Mouse (Mus musculus) midbrain, embryonic 14.5 days (tissue): ENCODE results near the gene Zscan10. TPM values are rescaled to one million over a fixed set of nuclear protein-coding genes. Genes with fewer than 3 reads are reported as not detected.
A peak's percentile ranks its signal among the peaks of the same experiment; 100 is the strongest.

Source experiments
- ATAC-seq: fragments of 200-750 bp; cut with Nextera tagmentation; 2 replicates; pipeline ENCODE4 v1.8.0; 2017; ENCODE audit warnings: moderate number of reproducible peaks, moderate library complexity; ENCODE audit not compliant: low FRiP score, low TSS enrichment
- DNase-seq: peaks from one replicate; pipeline ENCODE4 v3.0.0-alpha.2; 2015
- H3K27ac ChIP-seq: fragments of 300-500 bp; sonication (generic); replicated peaks from 2 replicates; pipeline ENCODE4 v1.5.1; 2014; ENCODE audit warnings: mild to moderate bottlenecking, low read depth, low read length, moderate library complexity
- H3K27me3 ChIP-seq: fragments of 300-500 bp; sonication (generic); 2 replicates; pipeline ENCODE4 v1.6.1; 2014; ENCODE audit warnings: low read length, control low read depth, mixed read lengths; ENCODE audit not compliant: control insufficient read depth, insufficient read depth
- H3K36me3 ChIP-seq: fragments of 300-500 bp; sonication (generic); 2 replicates; pipeline ENCODE4 v1.6.1; 2014; ENCODE audit warnings: low read length, control low read depth; ENCODE audit not compliant: control insufficient read depth, insufficient read depth
- H3K4me1 ChIP-seq: fragments of 300-500 bp; sonication (generic); 2 replicates; pipeline ENCODE4 v1.6.1; 2014; ENCODE audit warnings: mild to moderate bottlenecking, antibody characterized with exemption, low read length, control low read depth; ENCODE audit not compliant: control insufficient read depth, insufficient read depth
- H3K4me2 ChIP-seq: fragments of 300-500 bp; sonication (generic); 2 replicates; pipeline ENCODE4 v1.6.1; 2014; ENCODE audit warnings: mild to moderate bottlenecking, low read length, moderate library complexity
- H3K4me3 ChIP-seq: fragments of 300-500 bp; sonication (generic); replicated peaks from 2 replicates; pipeline ENCODE4 v1.5.1; 2014; ENCODE audit warnings: low read depth, low read length
- H3K9ac ChIP-seq: fragments of 300-500 bp; sonication (generic); replicated peaks from 2 replicates; pipeline ENCODE4 v1.6.1; 2014; ENCODE audit warnings: mild to moderate bottlenecking, low read length, moderate library complexity
- H3K9me3 ChIP-seq: fragments of 300-500 bp; sonication (generic); 2 replicates; pipeline ENCODE4 v1.6.1; 2016; ENCODE audit warnings: low read length, control low read depth, mixed read lengths; ENCODE audit not compliant: control insufficient read depth
- WGBS: fragments of 180-500 bp; shearing (Covaris S2); extraction: QIAGEN DNeasy Blood & Tissue Kit; methylation state at CpG from one replicate; pipeline ENCODE4 v1.1.7; 2014; 5-methylcytosine and 5-hydroxymethylcytosine counted together
- polyA plus RNA-seq: library from polyadenylated mRNA; unstranded; fragments of >200 nt; fragmentation: Nextera tagmentation; extraction: Ambion mirVana; gene quantifications from 2 replicates; pipeline ENCODE4 v1.2.1, GENCODE M21; 2014

The Zscan10 gene
- polyA plus RNA-seq, 1 experiment from 2014 or later: not detected

DNA sequence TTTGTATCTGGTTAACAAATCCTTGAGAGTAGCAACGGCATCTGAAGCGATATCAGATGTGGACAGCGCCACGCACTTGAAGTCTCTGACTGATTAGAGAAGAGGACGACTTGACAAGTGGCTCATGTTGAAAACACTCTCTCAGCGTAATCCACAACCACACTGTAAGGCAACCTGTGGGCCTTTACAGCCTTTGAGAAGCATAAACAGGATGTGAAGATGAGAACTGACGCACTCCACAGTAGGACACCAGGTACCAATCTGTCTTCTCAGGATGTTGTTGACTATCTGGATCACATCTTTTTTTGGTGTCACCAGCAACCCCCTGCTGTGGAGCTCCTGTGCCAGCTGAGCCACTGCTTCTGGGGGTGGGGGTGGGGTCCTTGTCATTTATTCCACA lies 19.7 kb downstream of the Zscan10 start:
- no peaks in the 10 kb centered on the region for H3K27me3 ChIP-seq
- no peak overlapping the region for H3K4me3 ChIP-seq
- no peaks in the 10 kb centered on the region for H3K36me3 ChIP-seq
- ATAC-seq: no peak
- no peaks in the 10 kb centered on the region for H3K4me1 ChIP-seq
- WGBS: 85% methylated on average over 7 of the region's 7 CpGs
- no peak overlapping the region for H3K27ac ChIP-seq
- no peak for DNase-seq
- no peaks in the 10 kb centered on the region for H3K9me3 ChIP-seq
- H3K9ac ChIP-seq: no peak overlapping the region
- no peak overlapping the region for H3K4me2 ChIP-seq

GRCm38 (mm10) chr17:23627813-23628212 lies 27.2 kb downstream of the Zscan10 start:
- WGBS: 29% methylated on average over 7 of the region's 7 CpGs
- H3K27ac ChIP-seq: no peak overlapping the region
- H3K4me3 ChIP-seq: no peak overlapping the region
- no peaks in the 10 kb centered on the region for H3K9me3 ChIP-seq
- H3K36me3 ChIP-seq: no peaks in the 10 kb centered on the region
- H3K4me1 ChIP-seq: no peaks in the 10 kb centered on the region
- no peak for DNase-seq
- H3K9ac ChIP-seq: no peak overlapping the region
- no peak overlapping the region for H3K4me2 ChIP-seq
- no peak for ATAC-seq
- H3K27me3 ChIP-seq: no peaks in the 10 kb centered on the region

- no peak overlapping the region for H3K27ac ChIP-seq
- peak overlapping the region; percentile 39 for H3K4me2 ChIP-seq
- H3K9ac ChIP-seq: 0 out of 2 replicates have a peak overlapping the region, but pooled peaks have one; percentile 14
- H3K27me3 ChIP-seq: no peaks in the 10 kb centered on the region
- peak; percentile 55; the same call in 1 of the 2 replicates for ATAC-seq
- WGBS: 19% methylated on average over 22 of the region's 22 CpGs
- no peaks in the 10 kb centered on the region for H3K9me3 ChIP-seq
- DNase-seq: peak; percentile 70
- no peaks in the 10 kb centered on the region for H3K36me3 ChIP-seq
- no peak overlapping the region for H3K4me3 ChIP-seq
- no peaks in the 10 kb centered on the region for H3K4me1 ChIP-seq
Measured at GRCm38 (mm10) chr17:23630195-23631020, 29.8 kb downstream of the Zscan10 start.

DNA sequence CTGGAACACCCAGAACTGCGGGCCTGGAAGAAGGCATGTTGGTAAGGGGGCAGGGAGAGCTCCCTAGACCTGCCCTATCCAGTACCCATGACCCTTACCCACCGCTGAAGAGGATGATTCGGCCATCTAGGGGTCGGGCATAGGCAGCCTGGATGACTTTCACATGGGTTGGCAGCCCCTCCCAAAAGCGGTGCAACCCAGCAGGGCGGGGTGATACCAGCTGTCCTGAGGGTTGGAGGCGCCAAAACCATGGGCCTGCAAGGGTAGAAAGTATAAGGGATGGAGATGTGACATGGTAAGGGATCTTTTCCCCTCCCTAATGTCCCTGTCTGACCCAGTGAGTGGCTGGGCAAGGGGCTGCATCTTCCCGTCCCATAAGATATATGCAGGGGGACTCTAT lies 30.6 kb downstream of the Zscan10 start:
- Histone ChIP-seq H3K36me3 (no peaks in the 10 kb centered on the region), H3K27me3 (no peaks in the 10 kb centered on the region), H3K4me1 (no peaks in the 10 kb centered on the region), H3K4me3 (no peak overlapping the region), H3K9ac (no peak overlapping the region), H3K27ac (no peak overlapping the region), H3K9me3 (no peaks in the 10 kb centered on the region), H3K4me2 (no peak overlapping the region)
- no peak for DNase-seq
- ATAC-seq: no peak
- WGBS: 78% methylated on average over 8 of the region's 8 CpGs

GRCm38 (mm10) chr17:23644613-23645495 lies 44.2 kb downstream of the Zscan10 start, which contains the start of gene Mmp25:
Mmp25 (minus strand) TSS chr17:23645277.
- H3K4me1 ChIP-seq: 0 out of 2 replicates have a peak, but pooled peaks cover 6% of the 10 kb centered on the region
- peak; percentile 47 for DNase-seq
- peak within 1 kb of the TSS; percentile 29; the same call in 1 of the 2 replicates for H3K9ac ChIP-seq
- 1% methylated on average over 58 of the region's 58 CpGs for WGBS
- H3K4me2 ChIP-seq: peak within 1 kb of the TSS; percentile 67
- peaks cover 13% of the 10 kb centered on the region for H3K27me3 ChIP-seq
- no peaks in the 10 kb centered on the region for H3K36me3 ChIP-seq
- ATAC-seq: peak; percentile 46; the same call in 1 of the 2 replicates
- peak within 1 kb of the TSS; percentile 35 for H3K4me3 ChIP-seq
- H3K9me3 ChIP-seq: no peaks in the 10 kb centered on the region
- no peak within 1 kb of the TSS for H3K27ac ChIP-seq

- no peak for ATAC-seq
- DNase-seq: no peak
- H3K9me3 ChIP-seq: no peaks in the 10 kb centered on the region
- 32% methylated on average over 10 of the region's 10 CpGs for WGBS
- no peaks in the 10 kb centered on the region for H3K36me3 ChIP-seq
- H3K4me2 ChIP-seq: no peak overlapping the region
- H3K4me1 ChIP-seq: 0 out of 2 replicates have a peak, but pooled peaks cover 6% of the 10 kb centered on the region
- no peak overlapping the region for H3K27ac ChIP-seq
- no peak overlapping the region for H3K4me3 ChIP-seq
- peaks cover 13% of the 10 kb centered on the region for H3K27me3 ChIP-seq
- no peak overlapping the region for H3K9ac ChIP-seq
Measured at GRCm38 (mm10) chr17:23645894-23646293, 45.2 kb downstream of the Zscan10 start.

GRCm38 (mm10) chr17:23651363-23651762 lies 50.7 kb downstream of the Zscan10 start:
- ATAC-seq (no peak), DNase-seq (no peak)
- Histone ChIP-seq H3K9ac (no peak overlapping the region), H3K4me1 (no peaks in the 10 kb centered on the region), H3K36me3 (no peaks in the 10 kb centered on the region), H3K27ac (no peak overlapping the region), H3K27me3 (no peaks in the 10 kb centered on the region; the same call in 1 of the 2 replicates), H3K4me3 (no peak overlapping the region), H3K9me3 (no peaks in the 10 kb centered on the region), H3K4me2 (no peak overlapping the region)
- 79% methylated on average over 6 of the region's 6 CpGs for WGBS

GRCm38 (mm10) chr17:23653324-23653723 lies 52.7 kb downstream of the Zscan10 start:
- ATAC-seq (no peak), DNase-seq (no peak)
- H3K4me3 ChIP-seq: no peak overlapping the region
- 86% methylated on average over 1 of the region's 2 CpGs for WGBS
- no peak overlapping the region for H3K27ac ChIP-seq
- H3K4me2 ChIP-seq: no peak overlapping the region
- H3K36me3 ChIP-seq: no peaks in the 10 kb centered on the region
- no peak overlapping the region for H3K9ac ChIP-seq
- no peaks in the 10 kb centered on the region for H3K9me3 ChIP-seq
- H3K27me3 ChIP-seq: no peaks in the 10 kb centered on the region
- no peaks in the 10 kb centered on the region for H3K4me1 ChIP-seq
